Mouse (Mus musculus): ENCODE measurements around the gene Pgbd5.

DNA sequence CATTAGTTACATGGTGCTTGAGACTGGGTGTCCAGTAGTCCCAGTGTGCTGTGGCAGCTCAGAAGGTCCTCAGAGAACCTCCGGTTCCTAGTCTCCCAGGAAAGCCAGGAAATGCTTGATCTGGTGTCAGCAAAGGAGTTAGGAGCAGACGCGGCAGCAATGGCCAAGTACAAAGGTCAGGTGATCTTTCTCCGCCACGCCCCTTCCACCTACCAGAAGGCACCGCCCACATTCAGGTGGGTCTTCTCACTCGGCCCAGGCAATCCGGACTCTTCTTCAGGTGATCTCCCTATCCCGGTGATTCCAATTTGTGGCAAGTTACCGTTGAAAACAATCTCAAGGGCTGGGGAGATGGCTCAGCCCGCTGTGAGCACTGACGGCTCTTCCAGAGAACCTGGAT is 20.2 kb upstream of the Pgbd5 start:
- TF ChIP-seq GATA1 (IDR thresholded peaks at IDR 0.05; ENCODE audit: low read length) (no peak), TAL1 (IDR thresholded peaks at IDR 0.05; ENCODE audit: low read length) (no peak)
